Mouse (Mus musculus): ENCODE results near the gene Armh1.

DNA sequence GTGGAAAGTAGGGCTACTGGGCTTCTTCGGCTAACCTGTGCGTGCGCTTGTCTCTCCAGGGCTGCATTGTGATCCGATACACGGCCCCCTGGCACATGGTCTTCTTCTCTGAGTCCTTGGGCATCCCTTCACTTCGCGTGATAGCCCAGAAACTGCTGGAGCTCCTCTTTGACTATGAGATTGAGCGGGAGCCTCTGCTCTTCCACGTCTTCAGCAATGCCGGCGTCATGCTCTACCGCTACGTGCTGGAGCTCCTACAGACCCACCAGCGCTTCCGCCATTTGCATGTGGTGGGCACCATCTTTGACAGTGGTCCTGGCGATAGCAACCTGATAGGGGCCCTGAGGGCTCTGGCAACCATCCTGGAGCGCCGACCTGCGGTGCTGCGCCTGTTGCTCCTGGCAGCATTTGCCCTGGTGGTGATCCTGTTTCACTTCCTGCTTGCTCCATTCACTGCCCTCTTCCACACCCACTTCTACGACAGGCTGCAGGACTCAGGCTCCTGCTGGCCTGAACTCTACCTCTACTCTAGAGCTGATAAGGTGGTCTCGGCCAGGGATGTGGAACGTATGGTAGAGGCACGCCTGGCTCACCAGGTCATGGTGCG, 16.0 kb upstream of the Armh1 start:
- no peak for TF ChIP-seq CTCF (conservative IDR thresholded peaks at IDR 0.05; ENCODE audit: low read length)
- no peak for TF ChIP-seq NANOG (IDR thresholded peaks at IDR 0.05; ENCODE audit: borderline replicate concordance, low read length)

Measured in E14TG2a.4 (cell line).